Mouse (Mus musculus) heart, postnatal 36 days (tissue): ENCODE results near the gene Casp9. TPM values are rescaled to one million over a fixed set of nuclear protein-coding genes. Genes with fewer than 3 reads are reported as not detected.

Experiments
- DNase-seq, 2 experiments: peaks; one replicate each; pipeline ENCODE4 v3.0.0; 2021 to 2022
- intact Hi-C: fragments of 180-260 bp; cut with DNase I; formaldehyde crosslinking; loops from one replicate; pipeline ENCODE4 v1.15.1; 2025
- total RNA-seq, 2 experiments: library from RNA; stranded (reverse); gene quantifications; 2 replicates each; pipeline ENCODE4 v1.2.3; 2021

The Casp9 gene
- total RNA-seq, 2 experiments from 2014 or later = 9.1 to 9.6 TPM

GRCm38 (mm10) chr4:141860246-141860841 is 66.9 kb downstream of the Casp9 start:
- DNase-seq = no peak
- intact Hi-C loops = no loop called here

GRCm38 (mm10) chr4:141861591-141862295 is 68.3 kb downstream of the Casp9 start:
- intact Hi-C loops = no loop called here
- no peak for DNase-seq

DNA sequence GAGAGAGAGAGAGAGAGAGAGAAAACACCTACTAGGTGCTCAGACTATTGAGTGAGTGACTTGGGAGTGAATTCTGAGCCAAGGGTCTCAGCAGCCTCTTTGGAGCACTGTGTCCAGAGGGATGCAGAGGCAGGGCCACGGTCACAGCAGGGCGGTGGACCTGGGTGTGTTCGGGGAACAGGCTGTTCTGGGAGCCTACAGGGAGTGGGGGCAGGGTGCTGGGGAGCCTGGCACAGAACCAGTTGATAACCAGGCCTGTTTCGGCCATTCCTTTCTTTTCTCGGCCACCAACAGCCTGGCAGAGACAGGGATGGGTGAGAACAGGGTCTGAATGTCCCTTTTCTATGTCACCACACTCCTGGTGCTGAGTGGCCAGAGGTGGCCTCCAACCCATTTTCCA is 69.5 kb downstream of the Casp9 start:
- intact Hi-C loops = no loop called here
- no peak for DNase-seq

DNA sequence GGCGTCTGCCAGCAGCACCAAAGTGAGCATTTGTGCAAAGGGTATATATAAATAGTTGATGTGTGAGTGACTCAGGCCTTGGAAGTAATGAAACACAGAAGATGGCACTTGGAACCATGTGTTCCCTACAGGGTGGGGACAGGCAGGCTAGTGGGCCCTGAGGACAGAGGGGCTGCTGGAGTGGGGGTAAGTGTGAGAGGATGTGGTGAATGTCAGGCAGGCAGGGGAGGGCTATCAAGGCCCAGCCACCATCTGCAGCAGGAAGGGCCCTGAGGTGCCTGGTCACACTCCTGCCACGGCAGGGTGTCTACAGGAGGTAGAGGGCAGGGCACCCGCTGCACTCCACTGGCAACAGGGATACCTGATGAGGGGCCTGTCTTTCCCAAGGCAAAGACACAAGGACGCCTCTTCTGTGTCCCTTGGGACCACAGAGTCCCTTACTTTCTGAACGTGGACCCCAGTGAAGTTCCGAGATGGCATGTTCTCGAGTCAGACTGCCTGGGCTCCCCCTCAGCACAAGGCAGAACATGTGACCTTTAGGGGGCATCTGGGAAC is 70.4 kb downstream of the Casp9 start:
- intact Hi-C loops = no loop called here

DNA sequence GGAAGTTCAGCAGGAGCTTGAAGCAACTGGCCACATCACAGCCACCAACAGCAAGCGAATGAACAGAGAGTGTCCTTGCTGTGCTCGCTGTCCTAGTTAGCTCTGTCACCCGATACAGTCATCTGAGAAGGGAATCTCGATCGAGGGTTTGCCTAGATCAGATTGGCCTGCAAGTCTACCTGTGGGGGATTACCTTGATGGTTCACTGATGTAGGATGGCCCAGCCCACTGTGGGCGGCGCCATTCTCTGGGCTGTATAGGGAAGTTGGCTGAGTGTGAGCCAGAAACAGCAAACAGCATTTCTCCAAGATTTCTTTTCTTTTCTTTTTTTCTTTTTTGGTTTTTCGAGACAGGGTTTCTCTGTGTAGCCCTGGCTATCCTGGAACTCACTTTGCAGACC is 71.1 kb downstream of the Casp9 start:
- no peak for DNase-seq
- intact Hi-C loops = no loop called here

More for the DNA sequence above, 70.4 kb downstream of the Casp9 start:
- no peak for DNase-seq

DNA sequence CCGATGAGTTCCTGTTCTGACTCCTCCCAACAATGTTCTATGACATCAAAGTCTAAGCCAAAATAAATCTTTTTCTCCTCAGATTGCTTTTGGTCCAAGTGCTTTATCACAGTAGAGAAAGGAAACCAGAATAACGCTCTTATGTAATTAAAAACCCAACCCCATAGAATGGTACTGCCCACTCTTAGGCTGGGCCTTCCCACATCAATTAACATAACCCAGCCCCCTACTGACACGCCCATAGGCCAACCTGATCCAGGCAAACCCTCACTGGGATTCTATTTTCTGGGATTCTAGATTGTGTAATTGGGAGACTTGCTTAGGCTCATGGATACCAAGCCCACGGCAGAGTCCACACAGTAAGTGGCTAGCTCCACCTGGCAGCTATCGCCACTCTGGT is 71.6 kb downstream of the Casp9 start:
- DNase-seq = no peak
- intact Hi-C loops = no loop called here

Other genes with a start within 250 kb of the Casp9 start
- gene Fblim1, start 187.5 kb upstream of the Casp9 start, total RNA-seq = 100 to 1,000 TPM; 231 to 294 TPM
- 10 to 100 TPM; 26.1 to 29.2 TPM for gene Tmem82, start 175.0 kb upstream of the Casp9 start, total RNA-seq
- gene Slc25a34, start 169.8 kb upstream of the Casp9 start, total RNA-seq = 100 to 1,000 TPM; 160 to 170 TPM
- 100 to 1,000 TPM; 103 to 112 TPM for gene Plekhm2, start 128.7 kb upstream of the Casp9 start, total RNA-seq
- under 1 TPM in 1 of 2 experiments, not detected in 1; 1.00 TPM for gene Rsc1a1, start 108.0 kb upstream of the Casp9 start, total RNA-seq
- 10 to 100 TPM; 30.7 to 31.0 TPM for gene Ddi2, start 70.2 kb upstream of the Casp9 start, total RNA-seq
- under 1 TPM in 1 of 2 experiments, not detected in 1; 0.19 TPM for gene Agmat, start 46.9 kb upstream of the Casp9 start, total RNA-seq
- 10 to 100 TPM; 20.3 to 20.5 TPM for gene Dnajc16, start 2.7 kb upstream of the Casp9 start, total RNA-seq
- not detected for gene Cela2a, start 32.5 kb downstream of the Casp9 start, total RNA-seq
- not detected for gene Ctrc, start 52.7 kb downstream of the Casp9 start, total RNA-seq
- gene Efhd2, start 81.3 kb downstream of the Casp9 start, total RNA-seq = 10 to 100 TPM; 20.4 to 21.3 TPM
- not detected for gene Fhad1, start 221.5 kb downstream of the Casp9 start, total RNA-seq